Mouse (Mus musculus) forebrain, embryonic 14.5 days (tissue): ENCODE results near the gene Ccdc97. TPM values are rescaled to one million over a fixed set of nuclear protein-coding genes. Genes with fewer than 3 reads are reported as not detected.
A peak's percentile ranks its signal among the peaks of the same experiment; 100 is the strongest.

ENCODE experiments used
- ATAC-seq: fragments of 200-750 bp; cut with Nextera tagmentation; 2 replicates; pipeline ENCODE4 v1.8.0; 2017; ENCODE audit warnings: mild to moderate bottlenecking, moderate library complexity
- DNase-seq: peaks from one replicate; pipeline ENCODE4 v3.0.0-alpha.2; 2015; ENCODE audit warnings: low spot score
- H3K27ac ChIP-seq: fragments of 300-500 bp; sonication (generic); 2 replicates; pipeline ENCODE4 v1.5.1; 2014; ENCODE audit warnings: low read depth, mild to moderate bottlenecking, control low read depth, low read length, moderate library complexity
- H3K27me3 ChIP-seq: fragments of 300-500 bp; sonication (generic); replicated peaks from 2 replicates; pipeline ENCODE4 v1.6.1; 2014; ENCODE audit warnings: low read length, control low read depth, mixed read lengths; ENCODE audit not compliant: control insufficient read depth, insufficient read depth
- H3K36me3 ChIP-seq: fragments of 300-500 bp; sonication (generic); 2 replicates; pipeline ENCODE4 v1.6.1; 2014; ENCODE audit warnings: low read length, control low read depth; ENCODE audit not compliant: control insufficient read depth, insufficient read depth
- H3K4me1 ChIP-seq: fragments of 300-500 bp; sonication (generic); 2 replicates; pipeline ENCODE4 v1.6.1; 2014; ENCODE audit warnings: antibody characterized with exemption, low read length, control low read depth; ENCODE audit not compliant: control insufficient read depth, insufficient read depth
- H3K4me2 ChIP-seq: fragments of 300-500 bp; sonication (generic); 2 replicates; pipeline ENCODE4 v1.6.1; 2014; ENCODE audit warnings: mild to moderate bottlenecking, control low read depth, low read length
- H3K4me3 ChIP-seq: fragments of 300-500 bp; sonication (generic); 2 replicates; pipeline ENCODE4 v1.5.1; 2014; ENCODE audit warnings: low read depth, low read length, control low read depth
- H3K9ac ChIP-seq: fragments of 300-500 bp; sonication (generic); 2 replicates; pipeline ENCODE4 v1.6.1; 2014; ENCODE audit warnings: mild to moderate bottlenecking, low read length, control low read depth, moderate library complexity
- H3K9me3 ChIP-seq: fragments of 300-500 bp; sonication (generic); replicated peaks from 2 replicates; pipeline ENCODE4 v1.6.1; 2016; ENCODE audit warnings: low read length, control low read depth, mixed read lengths; ENCODE audit not compliant: control insufficient read depth
- WGBS: fragments of 180-500 bp; shearing (Covaris S2); extraction: QIAGEN DNeasy Blood & Tissue Kit; methylation state at CpG from one replicate; pipeline ENCODE4 v1.1.7; 2014; 5-methylcytosine and 5-hydroxymethylcytosine counted together
- polyA plus RNA-seq: library from polyadenylated mRNA; unstranded; fragments of >200 nt; fragmentation: Nextera tagmentation; extraction: Ambion mirVana; gene quantifications from 2 replicates; pipeline ENCODE4 v1.2.1, GENCODE M21; 2014

Ccdc97 gene
- polyA plus RNA-seq, 1 experiment from 2014 or later = 39.6 TPM

- under 1% methylated on average over 46 of the region's 46 CpGs for WGBS
- no peaks in the 10 kb centered on the region for H3K9me3 ChIP-seq
- H3K27ac ChIP-seq = peak within 1 kb of the TSS; percentile 95
- peaks cover 3% of the 10 kb centered on the region; the same call in 1 of the 2 replicates for H3K4me1 ChIP-seq
- H3K4me3 ChIP-seq = peak within 1 kb of the TSS; percentile 53
- peak; percentile 96 for DNase-seq
- H3K27me3 ChIP-seq = peaks cover 2% of the 10 kb centered on the region; the same call in 1 of the 2 replicates
- peak within 1 kb of the TSS; percentile 56 for H3K9ac ChIP-seq
- peak within 1 kb of the TSS; percentile 57 for H3K4me2 ChIP-seq
- H3K36me3 ChIP-seq = 0 out of 2 replicates have a peak, but pooled peaks cover 3% of the 10 kb centered on the region
- ATAC-seq = peak; percentile 92
Measured at GRCm38 (mm10) chr7:25680514-25681258, 38.2 kb downstream of the Ccdc97 start, which contains the start of gene B9d2. B9d2 (plus strand) TSS chr7:25680780.

GRCm38 (mm10) chr7:25679971-25680370 is 38.9 kb downstream of the Ccdc97 start:
- no peak for ATAC-seq
- 17% methylated on average over 6 of the region's 6 CpGs for WGBS
- Histone ChIP-seq H3K27me3 (peaks cover 6% of the 10 kb centered on the region), H3K9ac (peak overlapping the region; percentile 56), H3K9me3 (no peaks in the 10 kb centered on the region), H3K4me1 (peaks cover 5% of the 10 kb centered on the region; the same call in 1 of the 2 replicates), H3K36me3 (0 out of 2 replicates have a peak, but pooled peaks cover 3% of the 10 kb centered on the region), H3K4me2 (peak overlapping the region; percentile 57), H3K4me3 (peak overlapping the region; percentile 53; the same call in 1 of the 2 replicates), H3K27ac (no peak overlapping the region; the same call in 1 of the 2 replicates)
- peak; percentile 10 for DNase-seq

- H3K9ac ChIP-seq = no peak overlapping the region; the same call in 1 of the 2 replicates
- ATAC-seq (no peak), DNase-seq (no peak)
- no peaks in the 10 kb centered on the region for H3K9me3 ChIP-seq
- no peak overlapping the region for H3K4me3 ChIP-seq
- peak overlapping the region; percentile 84 for H3K27ac ChIP-seq
- H3K36me3 ChIP-seq = no peaks in the 10 kb centered on the region
- 86% methylated on average over 7 of the region's 7 CpGs for WGBS
- H3K4me1 ChIP-seq = peaks cover 11% of the 10 kb centered on the region; the same call in 1 of the 2 replicates
- H3K27me3 ChIP-seq = peaks cover 20% of the 10 kb centered on the region
- no peak overlapping the region for H3K4me2 ChIP-seq
Measured at GRCm38 (mm10) chr7:25677013-25677412, 41.9 kb downstream of the Ccdc97 start.

GRCm38 (mm10) chr7:25676085-25676781 is 42.7 kb downstream of the Ccdc97 start:
- H3K4me3 ChIP-seq = no peak overlapping the region
- 30% methylated on average over 15 of the region's 15 CpGs for WGBS
- H3K9ac ChIP-seq = no peak overlapping the region
- no peak overlapping the region for H3K4me2 ChIP-seq
- no peaks in the 10 kb centered on the region for H3K9me3 ChIP-seq
- ATAC-seq (peak; percentile 84), DNase-seq (peak; percentile 97)
- H3K36me3 ChIP-seq = no peaks in the 10 kb centered on the region
- H3K4me1 ChIP-seq = peaks cover 9% of the 10 kb centered on the region; the same call in 1 of the 2 replicates
- peak overlapping the region; percentile 84 for H3K27ac ChIP-seq
- peaks cover 20% of the 10 kb centered on the region for H3K27me3 ChIP-seq

GRCm38 (mm10) chr7:25675405-25675804 is 43.5 kb downstream of the Ccdc97 start:
- 45% methylated on average over 6 of the region's 6 CpGs for WGBS
- Histone ChIP-seq H3K36me3 (no peaks in the 10 kb centered on the region), H3K27me3 (peaks cover 20% of the 10 kb centered on the region), H3K9me3 (no peaks in the 10 kb centered on the region), H3K4me2 (peak overlapping the region; percentile 51), H3K4me1 (peaks cover 7% of the 10 kb centered on the region; the same call in 1 of the 2 replicates), H3K4me3 (no peak overlapping the region), H3K27ac (no peak overlapping the region), H3K9ac (peak overlapping the region; percentile 45; the same call in 1 of the 2 replicates)
- peak; percentile 24 for DNase-seq
- no peak for ATAC-seq

- Histone ChIP-seq H3K27ac (no peak within 1 kb of the TSS), H3K9ac (peak within 1 kb of the TSS; percentile 45), H3K36me3 (no peaks in the 10 kb centered on the region), H3K4me3 (peak within 1 kb of the TSS; percentile 31), H3K4me1 (peaks cover 7% of the 10 kb centered on the region; the same call in 1 of the 2 replicates), H3K4me2 (peak within 1 kb of the TSS; percentile 51), H3K27me3 (peaks cover 20% of the 10 kb centered on the region), H3K9me3 (no peaks in the 10 kb centered on the region)
- DNase-seq (peak; percentile 17), ATAC-seq (no peak)
- 3% methylated on average over 29 of the region's 29 CpGs for WGBS
Measured at GRCm38 (mm10) chr7:25674719-25675300, 44.1 kb downstream of the Ccdc97 start, which contains the start of gene Tmem91. Tmem91 (minus strand) TSS chr7:25675166.

- 30% methylated on average over 9 of the region's 9 CpGs for WGBS
Measured at GRCm38 (mm10) chr7:25674297-25674696, 44.6 kb downstream of the Ccdc97 start.

GRCm38 (mm10) chr7:25672442-25672841 is 46.4 kb downstream of the Ccdc97 start:
- ATAC-seq = no peak
- Histone ChIP-seq H3K27ac (no peak overlapping the region), H3K4me1 (peaks cover 7% of the 10 kb centered on the region; the same call in 1 of the 2 replicates), H3K36me3 (0 out of 2 replicates have a peak, but pooled peaks cover 16% of the 10 kb centered on the region), H3K4me3 (no peak overlapping the region), H3K27me3 (peaks cover 20% of the 10 kb centered on the region), H3K9ac (no peak overlapping the region), H3K9me3 (no peaks in the 10 kb centered on the region), H3K4me2 (no peak overlapping the region)
- DNase-seq = no peak
- 54% methylated on average over 4 of the region's 4 CpGs for WGBS

More at GRCm38 (mm10) chr7:25674297-25674696, 44.6 kb downstream of the Ccdc97 start:
- Histone ChIP-seq H3K27me3 (peaks cover 20% of the 10 kb centered on the region), H3K9me3 (no peaks in the 10 kb centered on the region), H3K4me3 (peak overlapping the region; percentile 31; the same call in 1 of the 2 replicates), H3K36me3 (no peaks in the 10 kb centered on the region), H3K9ac (peak overlapping the region; percentile 45), H3K4me2 (peak overlapping the region; percentile 51), H3K4me1 (peaks cover 7% of the 10 kb centered on the region; the same call in 1 of the 2 replicates), H3K27ac (no peak overlapping the region)
- ATAC-seq = no peak
- no peak for DNase-seq
